Mouse (Mus musculus): ENCODE measurements around the gene Phf2.

DNA sequence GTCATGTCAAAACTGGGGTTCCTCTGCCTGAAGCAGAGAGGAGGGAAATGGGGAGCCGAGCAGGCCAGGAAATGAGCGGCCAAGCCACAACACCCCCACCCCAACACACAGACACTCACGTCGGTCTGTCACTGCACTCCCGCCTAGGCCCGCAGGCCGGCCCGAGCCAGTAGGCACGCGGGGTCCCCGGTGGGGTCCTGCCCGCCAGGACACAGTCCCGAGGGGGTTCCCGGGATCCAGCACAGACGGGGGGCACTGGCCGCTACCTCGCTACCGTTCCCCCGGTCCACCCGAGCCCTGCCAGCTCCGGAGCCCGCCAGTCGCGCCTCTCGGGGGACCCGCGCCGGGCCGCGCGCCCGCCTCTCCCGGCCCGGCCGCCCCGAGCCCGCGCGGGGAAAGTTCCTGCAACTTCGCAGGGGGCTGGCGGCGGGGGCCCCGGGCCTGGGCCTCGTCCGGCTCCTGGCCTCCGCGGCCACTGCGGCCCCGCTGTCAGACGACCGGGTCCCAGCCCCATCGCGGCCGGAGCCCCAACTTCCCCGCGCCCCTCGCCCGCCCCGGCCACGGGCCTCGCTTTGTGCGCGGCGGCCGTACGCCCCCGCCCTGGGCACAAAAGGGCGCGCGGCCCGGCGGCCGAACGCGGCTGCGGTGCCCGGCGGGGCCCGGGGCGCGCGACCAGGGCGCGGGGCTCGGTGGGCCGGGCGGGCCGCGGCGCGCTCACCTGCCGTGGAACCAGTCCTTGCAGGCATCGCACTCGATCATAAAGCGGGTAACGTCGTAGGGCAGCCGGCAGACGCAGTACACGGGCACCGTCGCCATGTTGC, 759 bp downstream of the Phf2 start:
- no peak for TF ChIP-seq CTCF (IDR thresholded peaks at IDR 0.05; ENCODE audit: low read depth)
- no peak for TF ChIP-seq EP300 (IDR thresholded peaks at IDR 0.05; ENCODE audit: low read depth)
